Mouse (Mus musculus) intestine, embryonic 15.5 days (tissue): ENCODE results near the gene Adora1. TPM values are rescaled to one million over a fixed set of nuclear protein-coding genes. Genes with fewer than 3 reads are reported as not detected.
"Not testable (repeated sequence)": the region's sequence is repeated elsewhere in the genome, so short reads cannot be mapped to it uniquely, and the experiment has no call there.

Experiments used
- ATAC-seq: fragments of 200-750 bp; cut with Nextera tagmentation; 2 replicates; pipeline ENCODE4 v1.8.0; 2017; ENCODE audit warnings: moderate TSS enrichment, moderate library complexity
- H3K27ac ChIP-seq: fragments of 300-500 bp; sonication (generic); 2 replicates; pipeline ENCODE4 v1.5.1; 2015; ENCODE audit warnings: mild to moderate bottlenecking, inconsistent platforms
- H3K27me3 ChIP-seq: fragments of 300-500 bp; sonication (generic); replicated peaks from 2 replicates; pipeline ENCODE4 v1.6.1; 2015; ENCODE audit warnings: inconsistent platforms
- H3K36me3 ChIP-seq: fragments of 300-500 bp; sonication (generic); 2 replicates; pipeline ENCODE4 v1.6.1; 2015; ENCODE audit warnings: inconsistent platforms
- H3K4me1 ChIP-seq: fragments of 300-500 bp; sonication (generic); replicated peaks from 2 replicates; pipeline ENCODE4 v1.6.1; 2015; ENCODE audit warnings: inconsistent platforms
- H3K4me2 ChIP-seq: fragments of 300-500 bp; sonication (generic); replicated peaks from 2 replicates; pipeline ENCODE4 v1.6.1; 2015; ENCODE audit warnings: mild to moderate bottlenecking, inconsistent platforms
- H3K4me3 ChIP-seq: fragments of 300-500 bp; sonication (generic); replicated peaks from 2 replicates; pipeline ENCODE4 v1.5.1; 2015; ENCODE audit warnings: inconsistent platforms
- H3K9ac ChIP-seq: fragments of 300-500 bp; sonication (generic); 2 replicates; pipeline ENCODE4 v1.6.1; 2015; ENCODE audit warnings: inconsistent platforms
- H3K9me3 ChIP-seq: fragments of 300-500 bp; sonication (generic); 2 replicates; pipeline ENCODE4 v1.6.1; 2016; ENCODE audit warnings: inconsistent platforms
- WGBS: fragments of 180-500 bp; shearing (Covaris S2); methylation state at CpG from one replicate; pipeline ENCODE4 v1.1.7; 2015; 5-methylcytosine and 5-hydroxymethylcytosine counted together
- polyA plus RNA-seq: library from polyadenylated mRNA; unstranded; fragments of >200 nt; fragmentation: Nextera tagmentation; extraction: Ambion mirVana; gene quantifications from 2 replicates; pipeline ENCODE4 v1.2.1, GENCODE M21; 2015

Adora1 gene
- polyA plus RNA-seq, 1 experiment from 2014 or later: 4.0 TPM

DNA sequence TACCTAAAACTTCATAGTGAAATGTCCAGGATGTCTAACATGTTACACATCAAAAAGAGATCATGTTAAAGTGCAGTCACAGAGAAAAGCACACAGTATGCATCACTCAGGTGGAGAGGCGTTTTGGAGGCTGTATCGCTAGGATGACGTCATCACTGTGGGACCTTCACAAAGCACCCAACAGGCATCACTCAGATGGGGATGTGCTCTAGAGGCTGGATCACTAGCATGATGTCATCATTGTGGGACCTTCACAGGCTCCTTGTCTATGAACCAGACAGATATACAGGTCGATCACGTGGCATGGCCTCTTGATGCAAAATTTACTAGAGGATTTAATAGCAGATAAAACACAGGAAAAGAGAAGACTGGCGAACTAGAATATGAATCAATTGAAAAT, 29.1 kb upstream of the Adora1 start:
- H3K4me1 ChIP-seq: no peaks in the 10 kb centered on the region
- H3K36me3 ChIP-seq: no peaks in the 10 kb centered on the region
- H3K27me3 ChIP-seq: no peaks in the 10 kb centered on the region
- H3K4me3 ChIP-seq: no peak overlapping the region
- no peaks in the 10 kb centered on the region for H3K9me3 ChIP-seq
- 88% methylated on average over 6 of the region's 6 CpGs for WGBS
- ATAC-seq: no peak
- H3K4me2 ChIP-seq: no peak overlapping the region
- no peak overlapping the region for H3K27ac ChIP-seq
- H3K9ac ChIP-seq: no peak overlapping the region

DNA sequence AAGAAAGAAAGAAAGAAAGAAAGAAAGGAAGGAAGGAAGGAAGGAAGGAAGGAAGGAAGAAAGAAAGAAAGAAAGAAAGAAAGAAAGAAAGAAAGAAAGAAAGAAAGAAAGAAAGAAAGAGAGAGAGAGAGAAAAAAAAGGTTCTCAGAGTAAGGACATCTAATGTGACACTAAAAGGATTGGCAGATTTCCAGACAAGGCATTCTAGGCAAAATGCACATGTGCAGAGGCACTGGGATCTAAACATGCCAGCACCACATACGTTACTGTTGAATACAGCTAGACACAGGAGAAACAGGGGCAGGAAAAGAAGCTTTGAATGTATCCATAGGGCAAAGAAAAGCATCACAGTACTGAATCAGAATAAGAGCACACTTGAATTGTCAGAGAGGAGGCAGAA, 14.4 kb upstream of the Adora1 start:
- not testable (repeated sequence) for ATAC-seq, H3K9ac ChIP-seq, H3K9me3 ChIP-seq, H3K27me3 ChIP-seq, H3K4me2 ChIP-seq, H3K4me3 ChIP-seq, H3K4me1 ChIP-seq, H3K36me3 ChIP-seq, H3K27ac ChIP-seq
- WGBS: 79% methylated on average over 1 of the region's 1 CpGs

DNA sequence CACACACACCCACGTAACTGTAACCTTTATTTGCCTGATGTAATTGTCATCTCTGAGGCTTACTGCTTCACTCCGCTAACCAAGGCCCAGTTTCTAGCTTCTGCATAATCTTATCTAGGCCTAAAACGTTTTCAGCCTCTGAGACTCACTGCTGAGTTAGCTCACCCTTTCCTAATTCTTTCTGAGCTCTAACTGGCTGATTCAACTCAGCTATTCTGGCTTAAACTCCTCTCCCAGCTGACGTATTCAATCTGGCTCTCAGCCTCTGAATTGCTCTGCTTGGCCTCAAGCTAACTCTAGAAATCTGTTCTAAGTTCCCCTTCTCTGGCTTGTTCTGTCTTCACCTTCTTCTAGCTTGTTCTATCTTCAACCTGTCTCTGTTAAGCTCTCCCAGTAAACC, 11.4 kb upstream of the Adora1 start:
- WGBS: 57% methylated on average over 4 of the region's 4 CpGs
- Histone ChIP-seq H3K9ac (no peak overlapping the region), H3K4me2 (no peak overlapping the region), H3K9me3 (no peaks in the 10 kb centered on the region), H3K4me1 (peaks cover 7% of the 10 kb centered on the region), H3K36me3 (no peaks in the 10 kb centered on the region), H3K4me3 (no peak overlapping the region), H3K27me3 (no peaks in the 10 kb centered on the region), H3K27ac (no peak overlapping the region)
- no peak for ATAC-seq

DNA sequence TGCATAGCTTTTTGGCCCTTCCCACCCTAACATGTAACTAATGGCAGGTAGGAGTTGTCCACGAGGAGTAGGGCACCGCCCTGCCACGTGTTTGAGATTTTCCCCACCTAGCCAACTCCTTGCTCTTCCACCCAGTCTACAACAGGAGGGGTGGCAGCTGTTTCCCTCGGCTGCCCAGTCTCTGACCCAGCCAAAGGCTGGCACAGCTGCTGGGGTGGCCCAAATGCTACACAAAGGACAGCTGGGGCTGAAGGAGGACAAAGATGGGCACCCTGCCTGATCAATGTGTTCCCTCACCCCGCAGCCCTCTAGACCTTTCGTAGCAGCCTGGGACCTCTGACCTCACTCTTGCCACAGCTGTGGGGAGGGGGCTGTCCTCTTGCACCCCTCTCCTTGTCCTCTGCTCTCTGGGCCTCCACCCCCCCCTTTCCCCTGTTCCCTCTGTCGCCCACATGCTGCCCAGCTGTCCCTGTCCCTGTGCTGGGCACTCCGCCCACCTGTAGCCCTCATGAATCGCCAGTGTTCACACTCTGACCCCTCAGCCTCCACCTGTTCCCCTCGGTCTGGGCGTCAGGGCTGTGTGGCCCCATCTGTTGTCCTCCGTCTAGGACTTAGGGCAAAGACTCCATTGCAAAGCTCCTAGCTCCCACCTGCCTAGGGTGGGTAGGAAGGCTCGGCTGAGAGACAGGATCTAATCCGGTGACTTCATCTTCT, 9.9 kb upstream of the Adora1 start:
- no peaks in the 10 kb centered on the region for H3K36me3 ChIP-seq
- 77% methylated on average over 14 of the region's 14 CpGs for WGBS
- ATAC-seq: peak; percentile 32; the same call in 1 of the 2 replicates

DNA sequence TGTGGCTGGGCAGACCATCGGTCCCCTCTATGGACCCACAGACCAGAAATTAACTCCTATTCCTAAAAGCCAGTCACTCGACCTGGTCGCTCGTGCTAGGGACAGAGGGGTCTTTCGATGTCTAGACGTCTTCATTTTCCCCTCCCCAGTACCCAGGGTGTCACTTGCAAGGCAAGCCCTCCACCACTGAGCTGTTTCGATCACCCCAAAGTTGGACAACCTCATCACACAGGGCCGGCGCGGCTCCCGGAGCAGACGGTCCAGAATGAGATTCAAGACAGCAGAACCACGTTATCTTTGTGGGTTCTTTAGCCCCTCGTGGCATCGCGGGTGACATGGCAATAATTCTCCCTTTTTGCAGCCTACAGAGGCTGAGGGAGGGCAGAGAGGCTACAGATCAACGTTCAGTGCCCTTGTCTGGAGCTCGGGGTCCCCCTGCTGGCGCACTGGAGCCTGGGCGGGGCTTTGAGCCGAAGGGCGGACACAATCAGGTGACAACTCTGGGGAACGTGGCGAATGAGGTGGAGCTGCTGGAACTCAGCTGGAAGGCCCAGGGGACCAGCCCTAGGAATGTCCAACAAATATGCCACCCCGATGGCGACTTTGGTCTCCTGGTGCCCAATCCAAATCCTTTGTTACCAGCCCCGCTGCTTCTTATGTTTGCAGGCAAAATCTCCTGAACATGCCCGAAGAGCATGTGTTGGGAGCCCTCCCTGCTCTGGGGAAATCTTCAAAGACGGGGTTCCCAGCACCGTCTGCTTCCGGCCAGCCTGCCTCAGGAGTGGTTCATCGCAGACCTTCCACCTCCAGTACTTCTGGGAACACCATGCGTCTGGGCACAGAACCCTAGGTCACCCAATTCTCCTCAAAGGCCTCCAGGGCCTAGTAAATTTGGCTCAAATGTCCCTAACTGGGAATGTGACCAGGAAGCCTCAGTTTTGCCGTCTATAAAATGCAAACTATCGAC, 9.0 kb upstream of the Adora1 start:
- Histone ChIP-seq H3K4me3 (no peak overlapping the region; the same call in 1 of the 2 replicates), H3K9ac (no peak overlapping the region; the same call in 1 of the 2 replicates), H3K27ac (no peak overlapping the region)

More for the DNA sequence above, 9.9 kb upstream of the Adora1 start:
- Histone ChIP-seq H3K27me3 (no peaks in the 10 kb centered on the region), H3K9me3 (no peaks in the 10 kb centered on the region), H3K4me1 (peaks cover 7% of the 10 kb centered on the region), H3K4me3 (no peak overlapping the region), H3K27ac (no peak overlapping the region), H3K9ac (no peak overlapping the region), H3K4me2 (no peak overlapping the region)

DNA sequence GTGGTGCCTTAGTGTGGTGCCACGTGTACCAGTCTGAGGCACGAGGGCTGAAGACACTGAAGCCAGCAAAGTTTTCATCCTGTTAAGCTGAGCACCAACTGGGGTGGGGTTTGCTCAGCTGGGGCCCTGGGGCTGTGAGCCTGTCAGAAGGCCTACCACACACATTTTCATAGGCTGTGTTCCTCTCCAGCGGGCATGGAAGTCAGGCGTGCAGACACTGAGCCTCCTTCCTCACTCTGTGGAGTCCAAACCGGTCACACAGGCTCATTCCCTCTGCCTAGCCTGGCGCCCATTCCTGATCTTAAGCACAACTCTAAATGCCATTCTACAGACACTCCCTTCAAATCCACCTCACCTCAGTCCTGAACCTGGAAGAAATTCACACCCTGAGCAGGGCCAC, 8.3 kb upstream of the Adora1 start:
- ATAC-seq: no peak
- Histone ChIP-seq H3K27ac (no peak overlapping the region), H3K9me3 (no peaks in the 10 kb centered on the region), H3K4me2 (no peak overlapping the region), H3K4me3 (no peak overlapping the region), H3K4me1 (peaks cover 7% of the 10 kb centered on the region), H3K36me3 (no peaks in the 10 kb centered on the region), H3K27me3 (no peaks in the 10 kb centered on the region), H3K9ac (no peak overlapping the region; the same call in 1 of the 2 replicates)
- WGBS: 74% methylated on average over 6 of the region's 6 CpGs

More for the DNA sequence above, 9.0 kb upstream of the Adora1 start:
- Histone ChIP-seq H3K4me2 (peak overlapping the region; percentile 53), H3K36me3 (no peaks in the 10 kb centered on the region), H3K4me1 (peaks cover 7% of the 10 kb centered on the region), H3K9me3 (no peaks in the 10 kb centered on the region), H3K27me3 (no peaks in the 10 kb centered on the region)
- peak; percentile 91 for ATAC-seq
- 23% methylated on average over 35 of the region's 35 CpGs for WGBS

DNA sequence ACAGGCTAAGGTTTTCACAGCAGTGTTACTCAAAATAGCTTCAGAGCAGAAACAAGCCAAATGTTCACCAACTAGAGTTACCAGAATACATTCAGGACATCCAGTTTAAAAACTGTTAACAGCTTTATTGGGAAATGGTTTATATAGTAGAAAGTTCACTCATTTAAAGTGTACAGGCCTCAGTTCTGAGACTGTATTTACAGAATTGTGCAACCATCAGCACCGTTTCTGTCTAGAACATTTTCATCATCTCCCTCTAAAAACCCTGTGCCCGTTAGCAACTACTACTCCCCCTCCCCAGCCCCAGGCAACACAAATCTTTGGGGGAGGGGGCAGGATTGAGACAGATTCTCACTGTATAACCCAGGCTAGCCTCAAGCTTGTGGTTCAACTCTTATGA, 7.1 kb upstream of the Adora1 start:
- H3K4me1 ChIP-seq: peaks cover 8% of the 10 kb centered on the region
- H3K9me3 ChIP-seq: no peaks in the 10 kb centered on the region
- ATAC-seq: no peak
- H3K4me2 ChIP-seq: no peak overlapping the region
- H3K36me3 ChIP-seq: no peaks in the 10 kb centered on the region
- H3K27ac ChIP-seq: no peak overlapping the region
- H3K4me3 ChIP-seq: no peak overlapping the region
- 65% methylated on average over 2 of the region's 2 CpGs for WGBS
- no peak overlapping the region for H3K9ac ChIP-seq
- no peaks in the 10 kb centered on the region for H3K27me3 ChIP-seq

DNA sequence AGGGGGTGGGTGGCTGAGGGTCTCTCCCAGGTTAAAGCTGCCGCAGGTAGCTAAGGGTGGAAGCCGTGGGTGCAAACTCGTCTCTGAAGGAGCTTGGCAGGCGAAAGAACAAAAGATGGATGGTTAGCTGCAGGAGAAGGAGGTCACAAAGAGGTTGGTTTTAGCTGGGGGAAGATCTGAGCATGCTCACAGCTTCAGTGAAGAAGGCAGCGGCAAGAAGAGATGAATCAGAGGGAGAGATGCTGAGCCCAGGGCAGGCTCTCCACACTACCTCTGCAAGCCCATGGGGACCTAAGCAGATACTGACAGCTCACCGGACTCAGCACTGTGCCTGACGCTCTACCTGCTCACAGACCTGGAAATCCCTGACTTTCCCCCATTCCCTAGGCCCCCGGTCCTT, 6.1 kb upstream of the Adora1 start:
- no peak overlapping the region for H3K9ac ChIP-seq
- ATAC-seq: no peak
- no peak overlapping the region for H3K4me3 ChIP-seq
- H3K9me3 ChIP-seq: no peaks in the 10 kb centered on the region
- WGBS: 62% methylated on average over 8 of the region's 8 CpGs
- no peak overlapping the region for H3K27ac ChIP-seq
- H3K36me3 ChIP-seq: no peaks in the 10 kb centered on the region
- peaks cover 11% of the 10 kb centered on the region for H3K4me1 ChIP-seq
- 0 out of 2 replicates have a peak, but pooled peaks cover 1% of the 10 kb centered on the region for H3K27me3 ChIP-seq
- H3K4me2 ChIP-seq: no peak overlapping the region

DNA sequence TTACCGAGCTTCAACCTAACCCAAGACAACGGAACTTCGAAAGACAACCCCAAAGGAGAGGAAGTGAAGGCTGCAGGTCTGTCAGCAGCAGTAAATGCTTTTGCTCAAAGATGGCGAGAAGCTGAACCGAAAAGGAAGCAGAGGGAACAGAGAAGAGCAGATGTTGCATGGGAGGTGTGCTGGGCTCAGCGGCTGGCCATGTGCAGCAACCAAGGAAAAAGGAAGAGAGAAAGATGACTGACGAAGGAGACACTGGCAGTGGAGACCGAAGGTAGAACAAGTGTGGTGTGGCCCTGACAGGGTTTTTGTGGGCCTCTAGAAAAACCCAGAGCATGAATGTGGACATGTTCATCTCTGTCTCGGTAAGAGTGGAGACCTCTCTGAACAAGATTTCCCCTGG, 5.5 kb upstream of the Adora1 start:
- peaks cover 12% of the 10 kb centered on the region for H3K4me1 ChIP-seq
- no peak overlapping the region for H3K4me2 ChIP-seq
- H3K27ac ChIP-seq: no peak overlapping the region
- no peak for ATAC-seq
- H3K4me3 ChIP-seq: no peak overlapping the region
- 0 out of 2 replicates have a peak, but pooled peaks cover 7% of the 10 kb centered on the region for H3K27me3 ChIP-seq
- H3K36me3 ChIP-seq: no peaks in the 10 kb centered on the region
- no peak overlapping the region for H3K9ac ChIP-seq
- WGBS: 84% methylated on average over 9 of the region's 9 CpGs
- no peaks in the 10 kb centered on the region for H3K9me3 ChIP-seq

DNA sequence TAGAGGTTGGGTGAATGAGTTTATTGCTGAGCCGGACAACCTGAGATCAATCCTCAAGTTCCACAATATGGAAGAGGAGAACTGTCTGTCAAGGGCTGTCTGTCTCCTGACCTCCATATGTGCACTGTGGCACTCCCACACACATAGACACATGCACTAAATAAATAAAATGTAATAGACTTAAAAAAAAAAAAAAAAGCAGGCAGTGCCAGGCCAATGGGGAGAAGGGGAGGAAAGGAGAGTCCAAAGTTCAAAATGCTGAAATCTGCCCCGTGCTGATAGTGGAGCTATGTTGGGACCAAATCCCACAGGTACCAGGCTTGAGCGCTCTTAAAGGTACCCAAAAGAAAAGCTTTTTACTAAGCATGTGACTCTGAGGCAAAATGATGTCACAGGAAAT, 2.2 kb upstream of the Adora1 start:
- H3K27me3 ChIP-seq: peaks cover 34% of the 10 kb centered on the region
- no peaks in the 10 kb centered on the region for H3K36me3 ChIP-seq
- no peak overlapping the region for H3K9ac ChIP-seq
- peaks cover 24% of the 10 kb centered on the region for H3K4me1 ChIP-seq
- H3K4me2 ChIP-seq: no peak overlapping the region
- peak; percentile 35 for ATAC-seq
- 63% methylated on average over 3 of the region's 3 CpGs for WGBS
- no peak overlapping the region for H3K4me3 ChIP-seq
- no peaks in the 10 kb centered on the region for H3K9me3 ChIP-seq
- H3K27ac ChIP-seq: no peak overlapping the region

DNA sequence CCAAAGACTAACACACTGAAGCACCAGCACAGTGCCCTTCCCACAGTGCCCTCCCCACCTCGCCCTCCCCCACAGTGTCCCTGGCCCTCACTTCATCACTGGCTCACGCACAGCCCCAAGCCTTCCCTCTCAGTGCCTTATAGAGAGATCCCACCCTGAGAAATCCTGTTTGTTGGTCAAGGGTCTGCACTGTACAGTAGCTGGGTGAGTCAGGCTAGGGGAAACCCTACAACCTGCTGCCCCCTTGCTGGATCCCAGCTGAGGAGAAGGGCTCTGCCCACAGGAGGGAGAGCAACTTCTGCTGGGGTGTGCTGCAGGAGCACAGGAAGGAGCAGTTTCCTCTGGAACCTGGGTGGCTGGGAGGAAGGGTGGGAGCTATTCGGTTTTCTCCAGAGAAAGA, 911 bp upstream of the Adora1 start:
- peaks cover 34% of the 10 kb centered on the region for H3K27me3 ChIP-seq
- peaks cover 24% of the 10 kb centered on the region for H3K4me1 ChIP-seq
- 53% methylated on average over 3 of the region's 3 CpGs for WGBS
- peak overlapping the region; percentile 90 for H3K4me2 ChIP-seq
- H3K27ac ChIP-seq: no peak overlapping the region
- H3K4me3 ChIP-seq: no peak overlapping the region
- H3K9ac ChIP-seq: no peak overlapping the region
- H3K9me3 ChIP-seq: no peaks in the 10 kb centered on the region
- no peaks in the 10 kb centered on the region for H3K36me3 ChIP-seq
- ATAC-seq: no peak
